Mouse (Mus musculus): ENCODE measurements around the gene Taok3. TPM values are rescaled to one million over a fixed set of nuclear protein-coding genes. Genes with fewer than 3 reads are reported as not detected.

The Taok3 gene
- total and polyA plus RNA-seq, 3 experiments: 58.4 to 213 (median 139) TPM

- H3K36me3 ChIP-seq (replicated peaks): peaks cover 98% of the 10 kb centered on the region
Measured at GRCm38 (mm10) chr5:117099008-117099407, 20.9 kb upstream of the Taok3 start.

DNA sequence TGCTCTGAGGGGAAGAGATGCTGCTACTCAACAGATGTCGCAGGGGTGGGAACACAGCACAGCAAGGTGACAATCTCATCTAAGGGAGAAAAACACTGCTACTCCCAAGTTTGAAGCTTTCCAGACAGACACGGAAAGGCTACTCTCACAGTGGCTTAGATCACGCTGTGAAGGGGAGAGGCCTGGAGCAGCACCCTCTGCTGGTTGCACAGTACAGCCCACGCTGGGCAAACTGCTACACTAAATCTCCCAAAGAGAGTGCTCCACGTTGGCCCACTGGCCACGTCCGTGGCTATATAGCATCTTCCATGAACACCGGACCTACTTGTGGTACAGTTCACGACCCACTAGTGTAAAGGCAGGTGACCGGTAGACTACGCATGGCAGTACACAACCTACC lies 20.2 kb upstream of the Taok3 start:
- DNase-seq (ENCODE audit: low spot score) (no peak), ATAC-seq (ENCODE audit: extremely low read depth, insufficient number of reproducible peaks, low FRiP score, poor library complexity, severe bottlenecking) (no peak)
- TF ChIP-seq CTCF (IDR thresholded peaks at IDR 0.05; ENCODE audit: low read depth, low read length): no peak
- TF ChIP-seq TAL1 (conservative IDR thresholded peaks at IDR 0.05; ENCODE audit: low read depth, low read length): no peak
- no peak for TF ChIP-seq GATA1 (IDR thresholded peaks at IDR 0.05; ENCODE audit: borderline replicate concordance, low read length)
- no peak for TF ChIP-seq POLR2AphosphoS5 (IDR thresholded peaks at IDR 0.05; ENCODE audit: insufficient replicate concordance, low read depth, low read length)
- TF ChIP-seq GATA2 (IDR thresholded peaks at IDR 0.05; ENCODE audit: borderline replicate concordance, low read depth, low read length): no peak
- H3K4me1 ChIP-seq (ENCODE audit: insufficient read depth, low read depth, low read length): peaks cover 7% of the 10 kb centered on the region; the same call in 1 of the 2 replicates
- peaks cover 98% of the 10 kb centered on the region for H3K36me3 ChIP-seq (replicated peaks)
- no peaks in the 10 kb centered on the region for H3K9me3 ChIP-seq (replicated peaks)
- H3K4me3 ChIP-seq (ENCODE audit: low read depth, low read length): no peak overlapping the region
- no peaks in the 10 kb centered on the region for H3K27me3 ChIP-seq (ENCODE audit: insufficient read depth, low read length)

More at GRCm38 (mm10) chr5:117099008-117099407, 20.9 kb upstream of the Taok3 start:
- Histone ChIP-seq H3K9me3 (replicated peaks) (no peaks in the 10 kb centered on the region), H3K4me3 (ENCODE audit: low read depth, low read length) (no peak overlapping the region), H3K4me1 (ENCODE audit: insufficient read depth, low read depth, low read length) (peaks cover 6% of the 10 kb centered on the region; the same call in 1 of the 2 replicates), H3K27me3 (ENCODE audit: insufficient read depth, low read length) (no peaks in the 10 kb centered on the region)
- DNase-seq (ENCODE audit: low spot score) (no peak), ATAC-seq (ENCODE audit: extremely low read depth, insufficient number of reproducible peaks, low FRiP score, poor library complexity, severe bottlenecking) (no peak)
- TF ChIP-seq GATA1 (IDR thresholded peaks at IDR 0.05; ENCODE audit: borderline replicate concordance, low read length): no peak
- TF ChIP-seq GATA2 (IDR thresholded peaks at IDR 0.05; ENCODE audit: borderline replicate concordance, low read depth, low read length): no peak
- TF ChIP-seq CTCF (IDR thresholded peaks at IDR 0.05; ENCODE audit: low read depth, low read length): no peak
- no peak for TF ChIP-seq TAL1 (conservative IDR thresholded peaks at IDR 0.05; ENCODE audit: low read depth, low read length)
- TF ChIP-seq POLR2AphosphoS5 (IDR thresholded peaks at IDR 0.05; ENCODE audit: insufficient replicate concordance, low read depth, low read length): no peak

DNA sequence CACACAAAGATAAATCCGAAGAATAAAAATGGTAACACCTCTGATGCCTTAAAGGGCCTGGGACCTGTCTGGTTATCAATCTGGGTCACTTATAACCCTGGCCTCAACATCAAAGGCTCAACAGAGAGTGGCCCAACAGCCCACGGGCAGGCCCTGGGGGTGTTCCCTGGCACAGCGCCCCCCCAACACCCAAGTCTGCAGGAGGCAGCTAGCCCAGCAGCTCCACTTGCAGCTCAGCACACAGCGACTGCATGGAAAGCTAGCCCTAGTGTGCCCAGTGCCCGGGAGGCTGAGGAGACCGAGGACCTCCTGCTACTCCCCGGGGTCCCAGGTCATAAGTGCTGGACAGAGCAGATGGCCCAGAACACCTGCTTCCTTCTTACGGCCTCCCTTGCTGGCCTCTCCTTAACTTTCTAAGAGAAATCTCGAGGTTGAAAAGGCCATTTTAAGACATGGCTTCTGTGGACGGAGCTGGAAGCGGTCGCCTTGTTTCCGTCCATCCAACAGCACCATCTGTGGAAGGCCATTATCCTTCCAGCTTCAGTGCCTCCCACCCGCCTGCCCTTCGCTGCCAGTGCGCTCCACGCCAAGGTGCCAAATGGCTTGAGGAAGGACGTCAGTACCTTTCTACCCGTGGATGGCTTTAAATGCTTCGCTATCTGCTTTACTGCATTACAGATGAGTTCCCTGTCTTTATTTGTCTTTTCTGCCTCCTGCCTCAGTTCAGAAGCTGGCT lies 16.6 kb upstream of the Taok3 start:
- peaks cover 100% of the 10 kb centered on the region for H3K36me3 ChIP-seq (replicated peaks)
- no peak for ATAC-seq (ENCODE audit: extremely low read depth, insufficient number of reproducible peaks, low FRiP score, poor library complexity, severe bottlenecking)
- no peaks in the 10 kb centered on the region for H3K27me3 ChIP-seq (ENCODE audit: insufficient read depth, low read length)
- H3K9me3 ChIP-seq (replicated peaks): no peaks in the 10 kb centered on the region
- peaks cover 8% of the 10 kb centered on the region; the same call in 1 of the 2 replicates for H3K4me1 ChIP-seq (ENCODE audit: insufficient read depth, low read depth, low read length)
- TF ChIP-seq GATA2 (IDR thresholded peaks at IDR 0.05; ENCODE audit: borderline replicate concordance, low read depth, low read length): no peak
- no peak for TF ChIP-seq GATA1 (IDR thresholded peaks at IDR 0.05; ENCODE audit: borderline replicate concordance, low read length)
- TF ChIP-seq TAL1 (conservative IDR thresholded peaks at IDR 0.05; ENCODE audit: low read depth, low read length): no peak
- no peak for TF ChIP-seq POLR2AphosphoS5 (IDR thresholded peaks at IDR 0.05; ENCODE audit: insufficient replicate concordance, low read depth, low read length)
- no peak for TF ChIP-seq CTCF (IDR thresholded peaks at IDR 0.05; ENCODE audit: low read depth, low read length)
- no peak overlapping the region for H3K4me3 ChIP-seq (ENCODE audit: low read depth, low read length)
- no peak for DNase-seq (ENCODE audit: low spot score)

DNA sequence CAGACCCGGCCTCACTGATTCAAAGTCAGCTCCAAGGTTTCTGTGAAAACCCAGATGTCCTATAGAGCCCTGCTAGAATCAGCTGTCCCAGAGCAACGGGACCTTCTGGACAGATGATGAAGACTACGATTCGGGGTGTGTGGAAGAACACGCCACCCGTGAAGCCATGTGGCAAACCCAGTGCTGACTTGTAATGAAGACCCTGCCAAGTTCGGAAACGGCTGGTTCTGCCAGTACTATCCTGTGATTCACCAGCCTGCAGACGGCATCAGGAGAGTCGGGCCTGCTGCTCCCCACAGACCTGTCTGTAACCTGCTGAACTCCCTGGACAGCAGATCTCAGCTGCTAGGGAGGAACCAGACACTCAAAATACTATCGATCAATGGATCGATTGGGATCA lies 15.6 kb upstream of the Taok3 start:
- Histone ChIP-seq H3K4me1 (ENCODE audit: insufficient read depth, low read depth, low read length) (peaks cover 8% of the 10 kb centered on the region; the same call in 1 of the 2 replicates), H3K27me3 (ENCODE audit: insufficient read depth, low read length) (no peaks in the 10 kb centered on the region), H3K36me3 (replicated peaks) (peaks cover 100% of the 10 kb centered on the region), H3K9me3 (replicated peaks) (no peaks in the 10 kb centered on the region), H3K4me3 (ENCODE audit: low read depth, low read length) (no peak overlapping the region)
- TF ChIP-seq CTCF (IDR thresholded peaks at IDR 0.05; ENCODE audit: low read depth, low read length): no peak
- no peak for TF ChIP-seq GATA1 (IDR thresholded peaks at IDR 0.05; ENCODE audit: borderline replicate concordance, low read length)
- TF ChIP-seq POLR2AphosphoS5 (IDR thresholded peaks at IDR 0.05; ENCODE audit: insufficient replicate concordance, low read depth, low read length): no peak
- TF ChIP-seq GATA2 (IDR thresholded peaks at IDR 0.05; ENCODE audit: borderline replicate concordance, low read depth, low read length): no peak
- TF ChIP-seq TAL1 (conservative IDR thresholded peaks at IDR 0.05; ENCODE audit: low read depth, low read length): no peak
- DNase-seq (ENCODE audit: low spot score): no peak
- no peak for ATAC-seq (ENCODE audit: extremely low read depth, insufficient number of reproducible peaks, low FRiP score, poor library complexity, severe bottlenecking)

DNA sequence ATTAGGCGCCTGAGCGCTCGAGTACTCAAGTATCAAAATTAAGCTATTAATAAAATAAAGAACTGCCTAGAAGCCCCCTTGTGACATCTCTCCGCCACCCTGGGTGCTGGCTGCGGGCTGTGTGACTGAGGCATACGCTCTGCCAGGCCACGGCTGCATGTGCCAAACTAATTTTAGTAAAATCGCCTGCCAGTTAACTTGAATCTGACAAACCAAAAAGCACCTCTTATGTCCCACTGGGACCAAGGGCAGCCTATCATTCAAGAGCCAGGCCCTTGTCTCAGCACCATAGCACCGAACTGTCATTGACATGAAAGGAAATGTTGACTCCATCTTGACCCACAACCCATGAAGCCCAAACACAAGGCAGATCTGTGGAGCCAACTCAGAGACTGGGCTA lies 14.2 kb upstream of the Taok3 start:
- no peak overlapping the region for H3K4me3 ChIP-seq (ENCODE audit: low read depth, low read length)
- H3K4me1 ChIP-seq (ENCODE audit: insufficient read depth, low read depth, low read length): peaks cover 8% of the 10 kb centered on the region; the same call in 1 of the 2 replicates
- no peaks in the 10 kb centered on the region for H3K9me3 ChIP-seq (replicated peaks)
- DNase-seq (ENCODE audit: low spot score): no peak
- H3K36me3 ChIP-seq (replicated peaks): peaks cover 99% of the 10 kb centered on the region
- no peak for ATAC-seq (ENCODE audit: extremely low read depth, insufficient number of reproducible peaks, low FRiP score, poor library complexity, severe bottlenecking)
- no peaks in the 10 kb centered on the region for H3K27me3 ChIP-seq (ENCODE audit: insufficient read depth, low read length)
- TF ChIP-seq GATA2 (IDR thresholded peaks at IDR 0.05; ENCODE audit: borderline replicate concordance, low read depth, low read length) (no peak), TAL1 (conservative IDR thresholded peaks at IDR 0.05; ENCODE audit: low read depth, low read length) (no peak), POLR2AphosphoS5 (IDR thresholded peaks at IDR 0.05; ENCODE audit: insufficient replicate concordance, low read depth, low read length) (no peak), GATA1 (IDR thresholded peaks at IDR 0.05; ENCODE audit: borderline replicate concordance, low read length) (no peak), CTCF (IDR thresholded peaks at IDR 0.05; ENCODE audit: low read depth, low read length) (no peak)

DNA sequence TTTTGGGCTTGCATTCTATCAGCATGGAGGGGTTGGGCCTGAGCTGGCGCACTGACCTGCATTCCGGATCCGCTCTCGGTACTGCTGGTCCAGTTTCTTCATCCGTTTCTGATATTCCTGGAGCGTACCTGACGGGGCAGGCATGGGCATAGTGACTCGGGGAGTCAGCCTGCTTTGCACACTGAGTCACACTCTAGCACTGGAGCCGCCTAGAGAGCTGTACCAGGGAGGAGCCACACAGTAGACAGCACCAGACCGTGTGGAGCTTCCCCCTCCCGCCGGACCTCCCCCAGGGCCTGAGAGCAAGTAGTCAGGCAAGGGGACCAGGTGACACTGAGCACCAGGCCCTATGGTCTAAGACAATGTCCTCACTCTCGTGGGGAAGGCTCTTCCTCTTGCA lies 11.6 kb upstream of the Taok3 start:
- no peak for TF ChIP-seq CTCF (IDR thresholded peaks at IDR 0.05; ENCODE audit: low read depth, low read length)
- TF ChIP-seq GATA1 (IDR thresholded peaks at IDR 0.05; ENCODE audit: borderline replicate concordance, low read length): no peak
- no peak for TF ChIP-seq GATA2 (IDR thresholded peaks at IDR 0.05; ENCODE audit: borderline replicate concordance, low read depth, low read length)
- no peak for TF ChIP-seq POLR2AphosphoS5 (IDR thresholded peaks at IDR 0.05; ENCODE audit: insufficient replicate concordance, low read depth, low read length)
- no peak overlapping the region for H3K4me3 ChIP-seq (ENCODE audit: low read depth, low read length)
- no peak for DNase-seq (ENCODE audit: low spot score)
- H3K36me3 ChIP-seq (replicated peaks): peaks cover 99% of the 10 kb centered on the region
- ATAC-seq (ENCODE audit: extremely low read depth, insufficient number of reproducible peaks, low FRiP score, poor library complexity, severe bottlenecking): no peak
- H3K9me3 ChIP-seq (replicated peaks): no peaks in the 10 kb centered on the region
- H3K4me1 ChIP-seq (ENCODE audit: insufficient read depth, low read depth, low read length): 0 out of 2 replicates have a peak, but pooled peaks cover 3% of the 10 kb centered on the region
- H3K27me3 ChIP-seq (ENCODE audit: insufficient read depth, low read length): no peaks in the 10 kb centered on the region

Measured in G1E (cell line).